Mouse (Mus musculus) kidney, embryonic 16.5 days (tissue): Measurements from ENCODE around the gene Rrad. TPM values are rescaled to one million over a fixed set of nuclear protein-coding genes. Genes with fewer than 3 reads are reported as not detected.
A peak's percentile ranks its signal among the peaks of the same experiment; 100 is the strongest.

Experiments
- ATAC-seq: fragments of 200-750 bp; cut with Nextera tagmentation; 2 replicates; pipeline ENCODE4 v1.8.0; 2017; ENCODE audit warnings: moderate TSS enrichment; ENCODE audit not compliant: low FRiP score, low TSS enrichment
- H3K27ac ChIP-seq: fragments of 300-500 bp; sonication (generic); 2 replicates; pipeline ENCODE4 v1.5.1; 2014; ENCODE audit warnings: low read length
- H3K27me3 ChIP-seq: fragments of 300-500 bp; sonication (generic); 2 replicates; pipeline ENCODE4 v1.6.1; 2014; ENCODE audit warnings: low read length, control low read depth, mixed read lengths; ENCODE audit not compliant: insufficient read depth
- H3K36me3 ChIP-seq: fragments of 300-500 bp; sonication (generic); 2 replicates; pipeline ENCODE4 v1.6.1; 2014; ENCODE audit warnings: low read length, control low read depth, mixed read lengths; ENCODE audit not compliant: insufficient read depth
- H3K4me1 ChIP-seq: fragments of 300-500 bp; sonication (generic); 2 replicates; pipeline ENCODE4 v1.6.1; 2014; ENCODE audit warnings: low read length, control low read depth, mixed read lengths; ENCODE audit not compliant: insufficient read depth
- H3K4me2 ChIP-seq: fragments of 300-500 bp; sonication (generic); replicated peaks from 2 replicates; pipeline ENCODE4 v1.6.1; 2014; ENCODE audit warnings: low read depth, low read length
- H3K4me3 ChIP-seq: fragments of 300-500 bp; sonication (generic); 2 replicates; pipeline ENCODE4 v1.5.1; 2014; ENCODE audit warnings: mild to moderate bottlenecking, low read length
- H3K9ac ChIP-seq: fragments of 300-500 bp; sonication (generic); replicated peaks from 2 replicates; pipeline ENCODE4 v1.6.1; 2014; ENCODE audit warnings: low read length
- H3K9me3 ChIP-seq: fragments of 300-500 bp; sonication (generic); 2 replicates; pipeline ENCODE4 v1.6.1; 2016; ENCODE audit warnings: low read length, control low read depth
- WGBS: fragments of 180-500 bp; shearing (Covaris S2); extraction: QIAGEN DNeasy Blood & Tissue Kit; methylation state at CpG from one replicate; pipeline ENCODE4 v1.1.7; 2014; 5-methylcytosine and 5-hydroxymethylcytosine counted together
- polyA plus RNA-seq: library from polyadenylated mRNA; unstranded; fragments of >200 nt; fragmentation: Nextera tagmentation; extraction: Ambion mirVana; gene quantifications from 2 replicates; pipeline ENCODE4 v1.2.1, GENCODE M21; 2015

The Rrad gene
- polyA plus RNA-seq, 1 experiment from 2014 or later: 15.0 TPM

DNA sequence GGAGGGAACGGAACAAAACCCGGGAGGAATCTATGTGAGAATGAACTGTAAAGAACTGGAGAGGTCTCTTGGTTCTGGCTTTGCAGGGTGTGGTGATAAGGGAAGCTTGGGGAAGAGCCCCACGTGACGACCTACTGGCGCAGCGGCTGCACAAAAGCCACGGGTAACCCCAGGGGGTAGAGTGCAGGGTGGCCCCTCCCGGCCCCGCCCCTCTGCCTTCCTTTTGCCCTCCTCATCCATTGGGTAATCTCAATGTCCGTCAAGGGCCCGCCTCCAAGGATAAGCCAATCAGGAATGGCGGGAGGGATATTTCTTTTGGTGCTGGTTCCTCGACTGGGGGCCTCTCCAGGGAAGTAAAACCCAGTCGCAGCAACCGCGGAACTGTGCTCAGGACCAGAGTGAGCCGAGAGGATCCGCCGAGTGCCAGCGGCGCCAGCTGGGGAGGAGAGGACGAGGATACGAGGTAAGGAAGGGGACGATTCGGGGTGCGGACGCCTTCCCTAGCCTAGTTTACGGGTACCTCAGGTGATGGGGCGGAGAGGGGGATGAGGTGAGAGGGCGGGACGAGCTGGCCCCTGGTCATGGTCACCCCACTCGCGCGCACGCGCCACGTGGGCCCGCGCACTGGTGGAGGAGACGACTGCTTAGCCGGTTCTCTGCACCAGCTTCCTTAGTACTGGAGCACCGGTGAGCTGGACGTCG, 39.8 kb downstream of the Rrad start, which contains the start of gene Pdp2:
Gene Pdp2, plus strand, starts transcription at position 319 of the 702 bp plus-strand sequence.
- Histone ChIP-seq H3K4me1 (peaks cover 16% of the 10 kb centered on the region), H3K27me3 (no peaks in the 10 kb centered on the region)

DNA sequence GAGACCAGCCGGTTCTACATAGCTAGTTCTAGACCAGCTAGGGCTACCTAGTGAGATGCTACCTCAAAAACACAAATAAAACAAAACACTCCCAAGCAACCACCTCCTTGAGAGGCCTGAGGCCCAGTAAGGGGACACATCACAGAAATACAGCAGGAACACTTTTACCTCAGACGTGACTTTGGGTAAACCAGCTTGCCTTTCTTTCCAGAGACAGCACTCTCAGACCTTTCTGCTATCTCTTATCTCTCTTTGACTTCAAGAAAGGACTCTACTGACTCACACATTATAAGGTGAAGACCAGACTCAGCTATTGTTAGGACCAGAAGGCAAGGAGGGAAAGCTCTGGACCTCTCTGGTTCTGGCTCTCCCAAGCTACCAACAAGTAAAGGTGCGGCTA, 40.8 kb downstream of the Rrad start:
- H3K4me3 ChIP-seq: no peak overlapping the region
- H3K4me2 ChIP-seq: no peak overlapping the region
- no peak overlapping the region for H3K27ac ChIP-seq
- H3K9ac ChIP-seq: no peak overlapping the region
- H3K27me3 ChIP-seq: no peaks in the 10 kb centered on the region
- H3K4me1 ChIP-seq: peaks cover 7% of the 10 kb centered on the region
- H3K36me3 ChIP-seq: peaks cover 20% of the 10 kb centered on the region
- 94% methylated on average over 3 of the region's 3 CpGs for WGBS
- no peak for ATAC-seq
- no peaks in the 10 kb centered on the region for H3K9me3 ChIP-seq

More for the DNA sequence above, 39.8 kb downstream of the Rrad start, which contains the start of gene Pdp2:
- peak; percentile 99 for ATAC-seq
- Histone ChIP-seq H3K4me3 (peak within 1 kb of the TSS; percentile 75), H3K4me2 (peak within 1 kb of the TSS; percentile 82), H3K9me3 (no peaks in the 10 kb centered on the region), H3K9ac (peak within 1 kb of the TSS; percentile 74), H3K36me3 (peaks cover 20% of the 10 kb centered on the region), H3K27ac (peak within 1 kb of the TSS; percentile 88)
- under 1% methylated on average over 44 of the region's 44 CpGs for WGBS

DNA sequence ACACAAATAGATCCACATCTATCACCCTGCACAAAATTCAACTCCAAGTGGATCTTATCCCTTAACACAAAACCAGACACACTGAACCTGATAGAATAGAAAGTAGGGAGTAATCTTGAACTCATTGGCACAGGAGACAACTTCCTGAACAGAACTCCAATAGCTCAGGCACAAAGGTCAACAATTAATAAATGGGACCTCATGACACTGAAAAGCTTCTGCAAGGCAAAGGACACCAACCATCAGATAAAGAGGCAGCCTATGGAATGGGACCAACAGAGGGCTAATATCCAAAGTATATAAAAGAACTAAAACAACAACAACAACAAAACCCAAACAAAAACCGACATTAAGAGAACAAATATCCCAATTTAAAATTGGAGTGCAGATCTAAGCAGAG, 46.6 kb downstream of the Rrad start:
- WGBS: 71% methylated on average over 1 of the region's 1 CpGs
- Histone ChIP-seq H3K36me3 (no peaks in the 10 kb centered on the region), H3K27me3 (no peaks in the 10 kb centered on the region), H3K4me2 (no peak overlapping the region), H3K9me3 (peaks cover 2% of the 10 kb centered on the region; the same call in 1 of the 2 replicates), H3K27ac (no peak overlapping the region), H3K9ac (no peak overlapping the region), H3K4me3 (no peak overlapping the region), H3K4me1 (no peaks in the 10 kb centered on the region)
- ATAC-seq: no peak

Other genes starting within 250 kb of the Rrad start
- 3.4 and 3.6 TPM in 2 replicates for gene Cmtm4, start 235.5 kb downstream of the Rrad start, polyA plus RNA-seq
- 59.0 and 62.7 TPM in 2 replicates for gene Dync1li2, start 188.3 kb downstream of the Rrad start, polyA plus RNA-seq
- gene Terb1, start 121.4 kb downstream of the Rrad start, polyA plus RNA-seq: 0.36 and 0.44 TPM in 2 replicates
- 98.6 and 99.2 TPM in 2 replicates for gene Nae1, start 96.7 kb downstream of the Rrad start, polyA plus RNA-seq
- 2.4 and 3.3 TPM in 2 replicates for gene Car7, start 96.6 kb downstream of the Rrad start, polyA plus RNA-seq
- gene Pdp2, start 39.9 kb downstream of the Rrad start, polyA plus RNA-seq: 19.2 and 20.3 TPM in 2 replicates
- 385 and 427 TPM in 2 replicates for gene Cdh16, start 6.9 kb downstream of the Rrad start, polyA plus RNA-seq
- 106 and 108 TPM in 2 replicates for gene Ciao2b, start 10.6 kb upstream of the Rrad start, polyA plus RNA-seq
- gene Ces2a, start 102.7 kb upstream of the Rrad start, polyA plus RNA-seq: 0.09 and 0.32 TPM in 2 replicates
- gene Ces2b, start 200.2 kb upstream of the Rrad start, polyA plus RNA-seq: 0.79 and 0.80 TPM in 2 replicates
- gene Ces2c, start 215.7 kb upstream of the Rrad start, polyA plus RNA-seq: 0.28 TPM in 1 of 2 replicates, not detected in the other